Mouse (Mus musculus) midbrain, embryonic 14.5 days (tissue): ENCODE data around the gene Psmf1. TPM values are rescaled to one million over a fixed set of nuclear protein-coding genes. Genes with fewer than 3 reads are reported as not detected.

Source experiments
- ATAC-seq: fragments of 200-750 bp; cut with Nextera tagmentation; 2 replicates; pipeline ENCODE4 v1.8.0; 2017; ENCODE audit warnings: moderate number of reproducible peaks, moderate library complexity; ENCODE audit not compliant: low FRiP score, low TSS enrichment
- DNase-seq: peaks from one replicate; pipeline ENCODE4 v3.0.0-alpha.2; 2015
- H3K27ac ChIP-seq: fragments of 300-500 bp; sonication (generic); replicated peaks from 2 replicates; pipeline ENCODE4 v1.5.1; 2014; ENCODE audit warnings: mild to moderate bottlenecking, low read depth, low read length, moderate library complexity
- H3K27me3 ChIP-seq: fragments of 300-500 bp; sonication (generic); 2 replicates; pipeline ENCODE4 v1.6.1; 2014; ENCODE audit warnings: low read length, control low read depth, mixed read lengths; ENCODE audit not compliant: control insufficient read depth, insufficient read depth
- H3K36me3 ChIP-seq: fragments of 300-500 bp; sonication (generic); 2 replicates; pipeline ENCODE4 v1.6.1; 2014; ENCODE audit warnings: low read length, control low read depth; ENCODE audit not compliant: control insufficient read depth, insufficient read depth
- H3K4me1 ChIP-seq: fragments of 300-500 bp; sonication (generic); 2 replicates; pipeline ENCODE4 v1.6.1; 2014; ENCODE audit warnings: mild to moderate bottlenecking, antibody characterized with exemption, low read length, control low read depth; ENCODE audit not compliant: control insufficient read depth, insufficient read depth
- H3K4me2 ChIP-seq: fragments of 300-500 bp; sonication (generic); 2 replicates; pipeline ENCODE4 v1.6.1; 2014; ENCODE audit warnings: mild to moderate bottlenecking, low read length, moderate library complexity
- H3K4me3 ChIP-seq: fragments of 300-500 bp; sonication (generic); replicated peaks from 2 replicates; pipeline ENCODE4 v1.5.1; 2014; ENCODE audit warnings: low read depth, low read length
- H3K9ac ChIP-seq: fragments of 300-500 bp; sonication (generic); replicated peaks from 2 replicates; pipeline ENCODE4 v1.6.1; 2014; ENCODE audit warnings: mild to moderate bottlenecking, low read length, moderate library complexity
- H3K9me3 ChIP-seq: fragments of 300-500 bp; sonication (generic); 2 replicates; pipeline ENCODE4 v1.6.1; 2016; ENCODE audit warnings: low read length, control low read depth, mixed read lengths; ENCODE audit not compliant: control insufficient read depth
- WGBS: fragments of 180-500 bp; shearing (Covaris S2); extraction: QIAGEN DNeasy Blood & Tissue Kit; methylation state at CpG from one replicate; pipeline ENCODE4 v1.1.7; 2014; 5-methylcytosine and 5-hydroxymethylcytosine counted together
- polyA plus RNA-seq: library from polyadenylated mRNA; unstranded; fragments of >200 nt; fragmentation: Nextera tagmentation; extraction: Ambion mirVana; gene quantifications from 2 replicates; pipeline ENCODE4 v1.2.1, GENCODE M21; 2014

Psmf1 gene
- polyA plus RNA-seq, 1 experiment from 2014 or later: 69.1 TPM

DNA sequence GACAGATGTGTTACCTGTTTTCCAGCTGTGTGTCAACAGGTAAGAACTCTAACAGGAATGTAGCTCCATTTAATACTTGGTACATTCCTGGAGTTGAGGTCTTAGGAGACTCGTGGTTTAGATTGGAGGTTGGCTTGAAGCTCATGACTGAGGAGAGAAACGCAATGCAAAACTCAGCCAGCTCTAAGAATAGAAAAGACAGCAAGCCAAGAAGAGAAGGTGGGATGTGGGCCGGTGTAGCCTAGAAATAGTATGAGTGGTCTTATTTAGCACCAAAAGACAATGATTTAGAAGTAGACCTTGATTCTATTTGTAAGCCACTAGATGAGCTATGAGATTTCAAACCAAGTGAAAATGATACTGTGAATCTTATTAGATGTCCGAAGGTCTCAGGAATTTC lies 28.5 kb downstream of the Psmf1 start:
- H3K9me3 ChIP-seq: no peaks in the 10 kb centered on the region
- H3K27me3 ChIP-seq: no peaks in the 10 kb centered on the region
- DNase-seq: no peak
- no peak overlapping the region for H3K27ac ChIP-seq
- no peak overlapping the region for H3K4me2 ChIP-seq
- H3K4me3 ChIP-seq: no peak overlapping the region
- no peaks in the 10 kb centered on the region for H3K4me1 ChIP-seq
- H3K9ac ChIP-seq: no peak overlapping the region
- WGBS: 97% methylated on average over 4 of the region's 4 CpGs
- H3K36me3 ChIP-seq: peaks cover 61% of the 10 kb centered on the region
- ATAC-seq: no peak

GRCm38 (mm10) chr2:151712647-151713046 lies 31.3 kb downstream of the Psmf1 start:
- DNase-seq (peak; percentile 7), ATAC-seq (no peak)
- no peak overlapping the region for H3K4me3 ChIP-seq
- no peaks in the 10 kb centered on the region for H3K9me3 ChIP-seq
- peaks cover 32% of the 10 kb centered on the region for H3K36me3 ChIP-seq
- no peak overlapping the region for H3K9ac ChIP-seq
- H3K27me3 ChIP-seq: no peaks in the 10 kb centered on the region
- H3K4me2 ChIP-seq: no peak overlapping the region
- H3K4me1 ChIP-seq: no peaks in the 10 kb centered on the region
- 47% methylated on average over 3 of the region's 3 CpGs for WGBS
- H3K27ac ChIP-seq: no peak overlapping the region

DNA sequence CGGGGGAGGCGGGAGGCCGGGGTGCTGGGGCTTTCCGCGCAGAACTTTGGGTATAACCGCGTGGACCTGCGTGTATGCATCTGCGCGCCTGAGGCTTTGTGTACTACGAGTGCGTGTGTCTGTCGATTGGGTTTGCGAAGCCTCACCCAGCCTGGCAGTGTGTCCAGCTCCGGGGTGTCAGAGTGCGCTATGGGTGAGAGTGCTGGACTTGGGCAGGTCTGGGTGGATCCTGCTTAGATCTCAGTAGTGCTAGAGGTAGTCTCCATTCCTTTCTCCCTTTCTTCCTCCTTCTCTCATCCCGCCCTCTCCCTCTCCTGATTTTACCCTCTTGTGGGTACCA lies 41.2 kb downstream of the Psmf1 start:
- Histone ChIP-seq H3K4me1 (peaks cover 18% of the 10 kb centered on the region), H3K4me2 (peak overlapping the region; percentile 91), H3K9ac (peak overlapping the region; percentile 94), H3K9me3 (no peaks in the 10 kb centered on the region), H3K27ac (peak overlapping the region; percentile 81), H3K27me3 (no peaks in the 10 kb centered on the region; the same call in 1 of the 2 replicates), H3K36me3 (peaks cover 17% of the 10 kb centered on the region), H3K4me3 (peak overlapping the region; percentile 84)
- peak; percentile 70 for DNase-seq
- peak; percentile 53 for ATAC-seq
- WGBS: 2% methylated on average over 17 of the region's 17 CpGs

DNA sequence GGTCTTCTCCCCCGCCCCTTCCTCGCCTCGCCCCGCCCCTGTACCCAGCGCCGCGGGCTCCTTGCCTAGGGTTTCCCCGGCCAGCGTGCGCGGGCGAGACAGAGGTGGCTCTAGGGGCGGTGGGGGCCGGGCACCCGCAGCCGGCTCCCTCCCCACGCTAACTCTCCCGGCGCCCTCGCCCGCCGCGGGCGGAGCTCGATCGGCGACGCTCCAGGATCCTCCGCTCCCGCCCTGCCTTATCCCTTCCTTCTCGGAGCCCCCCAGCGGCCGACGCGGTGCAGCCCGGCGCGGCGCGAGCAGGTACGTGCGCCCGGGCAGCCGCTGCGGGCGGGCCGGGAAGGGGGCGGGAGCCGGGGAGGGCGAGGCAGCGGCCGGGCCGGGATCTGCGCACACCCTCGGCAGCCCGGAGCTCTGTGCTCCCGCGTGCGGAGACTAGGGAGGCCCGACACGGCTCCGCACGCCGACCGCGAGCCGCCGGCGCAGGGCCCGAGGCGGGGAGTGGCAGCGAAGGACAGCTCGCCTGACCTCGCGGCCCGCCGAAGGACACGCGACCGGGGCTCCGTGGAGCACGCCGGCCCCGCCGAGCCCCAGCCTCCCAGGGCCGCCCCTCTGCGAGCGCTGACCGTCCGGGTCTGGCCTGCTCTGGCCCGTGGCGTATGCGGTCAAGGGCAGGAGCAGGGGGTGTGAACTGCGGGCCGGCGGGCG lies 41.7 kb downstream of the Psmf1 start:
- H3K4me1 ChIP-seq: peaks cover 18% of the 10 kb centered on the region
- no peaks in the 10 kb centered on the region; the same call in 1 of the 2 replicates for H3K27me3 ChIP-seq
- H3K9ac ChIP-seq: peak overlapping the region; percentile 94
- ATAC-seq: peak; percentile 89
- under 1% methylated on average over 90 of the region's 97 CpGs for WGBS
- H3K4me3 ChIP-seq: peak overlapping the region; percentile 84
- peaks cover 14% of the 10 kb centered on the region for H3K36me3 ChIP-seq
- no peaks in the 10 kb centered on the region for H3K9me3 ChIP-seq
- peak overlapping the region; percentile 81 for H3K27ac ChIP-seq
- DNase-seq: peak; percentile 87
- peak overlapping the region; percentile 91 for H3K4me2 ChIP-seq

GRCm38 (mm10) chr2:151701231-151702145 lies 42.5 kb downstream of the Psmf1 start, which contains the start of gene Tmem74b:
Gene Tmem74b (plus strand): TSS chr2:151702008.
- peaks cover 18% of the 10 kb centered on the region for H3K4me1 ChIP-seq
- peak; percentile 15 for DNase-seq
- peak within 1 kb of the TSS; percentile 91 for H3K4me2 ChIP-seq
- H3K4me3 ChIP-seq: peak within 1 kb of the TSS; percentile 84
- WGBS: 2% methylated on average over 25 of the region's 25 CpGs
- H3K27ac ChIP-seq: peak within 1 kb of the TSS; percentile 81
- peak within 1 kb of the TSS; percentile 94 for H3K9ac ChIP-seq
- H3K27me3 ChIP-seq: no peaks in the 10 kb centered on the region; the same call in 1 of the 2 replicates
- H3K36me3 ChIP-seq: peaks cover 6% of the 10 kb centered on the region; the same call in 1 of the 2 replicates
- ATAC-seq: peak; percentile 28
- H3K9me3 ChIP-seq: no peaks in the 10 kb centered on the region

GRCm38 (mm10) chr2:151682976-151683375 lies 61.0 kb downstream of the Psmf1 start:
- Histone ChIP-seq H3K4me1 (no peaks in the 10 kb centered on the region), H3K27me3 (no peaks in the 10 kb centered on the region), H3K27ac (no peak overlapping the region), H3K9ac (no peak overlapping the region), H3K4me2 (no peak overlapping the region), H3K36me3 (no peaks in the 10 kb centered on the region), H3K9me3 (no peaks in the 10 kb centered on the region), H3K4me3 (no peak overlapping the region)
- WGBS: 89% methylated on average over 4 of the region's 4 CpGs
- no peak for DNase-seq
- ATAC-seq: no peak

- WGBS: 56% methylated on average over 3 of the region's 3 CpGs
- DNase-seq (peak; percentile 76), ATAC-seq (no peak)
- Histone ChIP-seq H3K27me3 (no peaks in the 10 kb centered on the region), H3K36me3 (no peaks in the 10 kb centered on the region), H3K27ac (no peak overlapping the region), H3K4me2 (no peak overlapping the region), H3K4me1 (no peaks in the 10 kb centered on the region), H3K9me3 (no peaks in the 10 kb centered on the region), H3K4me3 (no peak overlapping the region), H3K9ac (no peak overlapping the region)
Observed at GRCm38 (mm10) chr2:151682357-151682756, 61.6 kb downstream of the Psmf1 start.

DNA sequence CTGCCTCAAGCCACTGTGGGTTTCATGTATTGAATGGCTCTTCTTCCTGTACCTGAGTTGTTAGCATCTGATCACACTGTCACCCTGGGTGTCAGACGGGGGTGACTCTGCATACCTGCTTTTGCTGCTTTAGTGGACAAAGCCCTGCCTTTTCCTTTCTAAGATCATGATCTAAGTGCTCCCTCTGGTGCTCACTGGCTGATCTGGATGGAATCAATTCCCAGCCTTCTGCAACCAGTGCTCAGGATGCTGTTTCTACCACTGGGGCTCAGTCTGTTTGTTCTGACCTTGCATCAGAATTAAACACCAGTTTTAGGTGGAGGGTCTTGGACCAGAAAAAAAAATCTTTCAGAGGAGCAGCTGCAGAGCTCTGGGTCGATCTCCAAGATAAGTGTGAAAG lies 67.8 kb downstream of the Psmf1 start:
- Histone ChIP-seq H3K9me3 (no peaks in the 10 kb centered on the region), H3K4me3 (no peak overlapping the region), H3K9ac (no peak overlapping the region), H3K4me2 (no peak overlapping the region), H3K36me3 (no peaks in the 10 kb centered on the region), H3K27ac (no peak overlapping the region), H3K27me3 (no peaks in the 10 kb centered on the region), H3K4me1 (no peaks in the 10 kb centered on the region)
- ATAC-seq (no peak), DNase-seq (peak; percentile 54)
- WGBS: 51% methylated on average over 2 of the region's 2 CpGs
